32 mouse cellular contexts compared by ENCODE assay signal in the genomic region with DNA sequence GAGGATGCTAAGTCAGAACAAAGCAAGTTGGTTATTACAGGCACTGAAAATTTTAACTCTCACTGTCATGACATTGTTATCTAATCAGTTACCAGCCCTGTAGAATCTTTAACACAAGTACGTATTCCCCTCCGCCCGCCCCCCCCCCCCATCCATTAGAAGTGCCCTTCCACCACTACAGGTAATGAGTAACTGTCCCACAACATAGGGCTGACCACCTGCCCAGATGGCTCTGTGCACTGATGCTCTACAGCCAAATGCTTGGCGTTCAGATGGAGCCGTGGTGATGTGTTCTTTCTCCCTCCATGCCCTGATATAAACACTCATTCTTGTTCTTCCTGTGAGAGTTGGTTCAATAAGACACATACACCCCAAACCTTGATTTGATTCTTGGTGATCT.
"Had no signal": no experiment of that assay in that cellular context is flagged by ENCODE, and none has a peak within 500 bp of the region (broad histone marks: within the 10 kb centered on the region; RNA-seq: fewer than 3 reads in every experiment).

No protein-coding gene starts in this region.

- H3K4me3 ChIP-seq: heart, adult 2 months; heart, embryonic 10.5 days; heart, embryonic 12.5 days; heart, embryonic 13.5 days; heart, embryonic 15.5 days; hindbrain, embryonic 10.5 days; hindbrain, embryonic 12.5 days; hindbrain, embryonic 13.5 days; hindbrain, embryonic 15.5 days; intestine, embryonic 15.5 days; layer of hippocampus, adult 2 months; left cerebral cortex, adult 2 months had no signal

- H3K27ac ChIP-seq: heart, adult 2 months; heart, embryonic 10.5 days; heart, embryonic 13.5 days; heart, embryonic 15.5 days; hindbrain, embryonic 10.5 days; hindbrain, embryonic 12.5 days; hindbrain, embryonic 13.5 days; hindbrain, embryonic 14.5 days; hindbrain, embryonic 15.5 days; hindbrain, postnatal 0 days; intestine, embryonic 15.5 days; layer of hippocampus, adult 2 months; left cerebral cortex, adult 2 months had no signal

- H3K9ac ChIP-seq: heart, embryonic 12.5 days; heart, embryonic 13.5 days; heart, embryonic 15.5 days; hindbrain, embryonic 12.5 days; hindbrain, embryonic 13.5 days; hindbrain, embryonic 14.5 days; hindbrain, embryonic 15.5 days; intestine, embryonic 15.5 days had no signal

- H3K27me3 ChIP-seq: heart, embryonic 12.5 days; heart, embryonic 13.5 days; heart, embryonic 15.5 days; hindbrain, embryonic 12.5 days; hindbrain, embryonic 13.5 days; hindbrain, embryonic 15.5 days; intestine, embryonic 15.5 days had no signal

- H3K4me1 ChIP-seq: heart, embryonic 10.5 days; heart, embryonic 12.5 days; heart, embryonic 13.5 days; heart, embryonic 15.5 days; hindbrain, embryonic 10.5 days; hindbrain, embryonic 12.5 days; hindbrain, embryonic 13.5 days; hindbrain, embryonic 15.5 days; intestine, embryonic 15.5 days had no signal

- H3K9me3 ChIP-seq: heart, embryonic 10.5 days; heart, embryonic 12.5 days; heart, embryonic 13.5 days; heart, embryonic 15.5 days; hindbrain, embryonic 10.5 days; hindbrain, embryonic 12.5 days; hindbrain, embryonic 13.5 days; hindbrain, embryonic 15.5 days; intestine, embryonic 15.5 days had no signal

- DNase-seq: heart, adult 2 months; heart, postnatal 10 days; heart, postnatal 14 days; heart, postnatal 36 days; heart, postnatal 4 days; kidney, adult 11 months; kidney, adult 18-20 months; kidney, adult 8-10 months; kidney, postnatal 10 days; kidney, postnatal 25 days; kidney, postnatal 36 days; kidney, postnatal 4 days; layer of hippocampus, adult 9-11 months; layer of hippocampus, postnatal 36 days had no signal

- H3K4me2 ChIP-seq: heart, embryonic 11.5 days; heart, embryonic 12.5 days; heart, embryonic 13.5 days; heart, embryonic 15.5 days; hindbrain, embryonic 12.5 days; hindbrain, embryonic 13.5 days; hindbrain, embryonic 14.5 days; hindbrain, embryonic 15.5 days; intestine, embryonic 15.5 days had no signal

- H3K36me3 ChIP-seq: heart, embryonic 10.5 days; heart, embryonic 12.5 days; heart, embryonic 13.5 days; heart, embryonic 15.5 days; hindbrain, embryonic 10.5 days; hindbrain, embryonic 12.5 days; hindbrain, embryonic 13.5 days; hindbrain, embryonic 15.5 days; intestine, embryonic 15.5 days had no signal

- ATAC-seq: hindbrain, embryonic 16.5 days; hindbrain, postnatal 0 days; inflammation-experienced regulatory T-cells, adult 6 months; intestine, embryonic 15.5 days; intestine, embryonic 16.5 days; intestine, postnatal 0 days had no signal
